Mouse (Mus musculus): ENCODE measurements around the gene Rasa2. TPM values are rescaled to one million over a fixed set of nuclear protein-coding genes. Genes with fewer than 3 reads are reported as not detected.

Rasa2 gene
- polyA plus RNA-seq, 1 experiment, result 1.2 TPM

DNA sequence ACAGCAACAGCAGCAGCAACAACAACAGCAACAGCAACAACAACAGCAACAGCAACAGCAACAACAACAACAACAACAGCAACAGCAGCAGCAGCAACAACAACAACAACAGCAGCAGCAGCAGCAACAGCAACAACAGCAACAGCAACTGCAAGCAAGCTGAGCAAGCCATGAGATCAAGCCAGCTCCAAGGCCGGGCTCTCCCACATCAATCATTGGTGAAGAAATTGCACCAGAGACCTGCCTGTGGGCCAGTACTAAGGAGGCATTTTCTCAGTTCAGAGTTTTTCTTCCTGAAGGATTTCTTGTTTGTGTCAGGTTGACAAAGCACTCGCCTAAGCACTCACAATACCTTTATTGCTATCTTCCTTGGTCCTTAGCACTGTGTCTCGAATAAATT is 114.6 kb downstream of the Rasa2 start:
- Histone ChIP-seq H3K79me2 (ENCODE audit: control insufficient read depth, insufficient read depth) (no peaks in the 10 kb centered on the region), H3K36me3 (ENCODE audit: control insufficient read depth, insufficient read depth) (no peaks in the 10 kb centered on the region)
- TF ChIP-seq POLR2A (IDR thresholded peaks at IDR 0.05; ENCODE audit: insufficient read length, low read depth) (no peak), MYOD1 (IDR thresholded peaks at IDR 0.05; ENCODE audit: control insufficient read depth in 1 of 3, insufficient read length in 2 of 3, low read depth in 2 of 3) (no peak), TCF3 (IDR thresholded peaks at IDR 0.05; ENCODE audit: insufficient read length, low read depth) (no peak), MAX (IDR thresholded peaks at IDR 0.05; ENCODE audit: low read depth) (no peak), USF1 (IDR thresholded peaks at IDR 0.05; ENCODE audit: low read depth) (no peak), TCF12 (IDR thresholded peaks at IDR 0.05; ENCODE audit: insufficient read depth, poor library complexity, severe bottlenecking) (no peak), MYOG (IDR thresholded peaks at IDR 0.05; ENCODE audit: control insufficient read depth in 1 of 3, insufficient read depth in 1 of 3, insufficient read length in 2 of 3, low read depth in 2 of 3) (no peak), E2F4 (IDR thresholded peaks at IDR 0.05; ENCODE audit: insufficient read depth) (no peak), POLR2AphosphoS2 (IDR thresholded peaks at IDR 0.05; ENCODE audit: insufficient read length, low read depth) (no peak), REST (IDR thresholded peaks at IDR 0.05; ENCODE audit: insufficient read depth, insufficient read length) (no peak), SRF (IDR thresholded peaks at IDR 0.05; ENCODE audit: control insufficient read depth, insufficient read length, low read depth) (no peak), CEBPB (IDR thresholded peaks at IDR 0.05; ENCODE audit: insufficient read depth, poor library complexity, severe bottlenecking) (no peak)

GRCm38 (mm10) chr9:96515737-96516136 is 115.7 kb downstream of the Rasa2 start:
- Histone ChIP-seq H3K79me2 (ENCODE audit: control insufficient read depth, insufficient read depth) (no peaks in the 10 kb centered on the region), H3ac (ENCODE audit: control insufficient read depth, insufficient read length) (no peak overlapping the region), H3K27me3 (ENCODE audit: control insufficient read depth, insufficient read depth, insufficient read length) (no peaks in the 10 kb centered on the region), H3K4me2 (ENCODE audit: low read depth) (no peak overlapping the region), H3K36me3 (ENCODE audit: control insufficient read depth, insufficient read depth) (no peaks in the 10 kb centered on the region), H3K4me3 (no peak overlapping the region)
- TF ChIP-seq MYOD1 (IDR thresholded peaks at IDR 0.05; ENCODE audit: control insufficient read depth in 1 of 3, insufficient read length in 2 of 3, low read depth in 2 of 3), result peak in 1 of 3 experiments; percentile 3
- no peak for TF ChIP-seq MYOG (IDR thresholded peaks at IDR 0.05; ENCODE audit: control insufficient read depth in 1 of 3, insufficient read depth in 1 of 3, insufficient read length in 2 of 3, low read depth in 2 of 3)

More for the DNA sequence above, 114.6 kb downstream of the Rasa2 start:
- Histone ChIP-seq H3K4me3 (no peak overlapping the region), H3ac (ENCODE audit: control insufficient read depth, insufficient read length) (no peak overlapping the region), H3K27me3 (ENCODE audit: control insufficient read depth, insufficient read depth, insufficient read length) (no peaks in the 10 kb centered on the region), H3K4me2 (ENCODE audit: low read depth) (no peak overlapping the region)

- no peaks in the 10 kb centered on the region for H3K79me2 ChIP-seq (ENCODE audit: control insufficient read depth, insufficient read depth)
- no peak overlapping the region for H3ac ChIP-seq (ENCODE audit: control insufficient read depth, insufficient read length)
- no peak overlapping the region for H3K4me3 ChIP-seq
- H3K36me3 ChIP-seq (ENCODE audit: control insufficient read depth, insufficient read depth), result no peaks in the 10 kb centered on the region
- no peaks in the 10 kb centered on the region for H3K27me3 ChIP-seq (ENCODE audit: control insufficient read depth, insufficient read depth, insufficient read length)
- H3K4me2 ChIP-seq (ENCODE audit: low read depth), result no peak overlapping the region
- no peak for TF ChIP-seq CEBPB (IDR thresholded peaks at IDR 0.05; ENCODE audit: insufficient read depth, poor library complexity, severe bottlenecking)
- no peak for TF ChIP-seq MAX (IDR thresholded peaks at IDR 0.05; ENCODE audit: low read depth)
- TF ChIP-seq SRF (IDR thresholded peaks at IDR 0.05; ENCODE audit: control insufficient read depth, insufficient read length, low read depth), result no peak
- no peak for TF ChIP-seq TCF3 (IDR thresholded peaks at IDR 0.05; ENCODE audit: insufficient read length, low read depth)
- no peak for TF ChIP-seq TCF12 (IDR thresholded peaks at IDR 0.05; ENCODE audit: insufficient read depth, poor library complexity, severe bottlenecking)
- no peak for TF ChIP-seq REST (IDR thresholded peaks at IDR 0.05; ENCODE audit: insufficient read depth, insufficient read length)
- TF ChIP-seq POLR2A (IDR thresholded peaks at IDR 0.05; ENCODE audit: insufficient read length, low read depth), result no peak
- no peak for TF ChIP-seq MYOG (IDR thresholded peaks at IDR 0.05; ENCODE audit: control insufficient read depth in 1 of 3, insufficient read depth in 1 of 3, insufficient read length in 2 of 3, low read depth in 2 of 3)
- no peak for TF ChIP-seq E2F4 (IDR thresholded peaks at IDR 0.05; ENCODE audit: insufficient read depth)
- TF ChIP-seq MYOD1 (IDR thresholded peaks at IDR 0.05; ENCODE audit: control insufficient read depth in 1 of 3, insufficient read length in 2 of 3, low read depth in 2 of 3), result no peak
- no peak for TF ChIP-seq USF1 (IDR thresholded peaks at IDR 0.05; ENCODE audit: low read depth)
- no peak for TF ChIP-seq POLR2AphosphoS2 (IDR thresholded peaks at IDR 0.05; ENCODE audit: insufficient read length, low read depth)
Observed at GRCm38 (mm10) chr9:96514278-96514677, 117.1 kb downstream of the Rasa2 start.

- TF ChIP-seq POLR2AphosphoS2 (IDR thresholded peaks at IDR 0.05; ENCODE audit: insufficient read length, low read depth), result no peak
- no peak for TF ChIP-seq TCF12 (IDR thresholded peaks at IDR 0.05; ENCODE audit: insufficient read depth, poor library complexity, severe bottlenecking)
- no peak for TF ChIP-seq USF1 (IDR thresholded peaks at IDR 0.05; ENCODE audit: low read depth)
- no peak for TF ChIP-seq MYOG (IDR thresholded peaks at IDR 0.05; ENCODE audit: control insufficient read depth in 1 of 3, insufficient read depth in 1 of 3, insufficient read length in 2 of 3, low read depth in 2 of 3)
- TF ChIP-seq E2F4 (IDR thresholded peaks at IDR 0.05; ENCODE audit: insufficient read depth), result no peak
- TF ChIP-seq MAX (IDR thresholded peaks at IDR 0.05; ENCODE audit: low read depth), result no peak
- TF ChIP-seq POLR2A (IDR thresholded peaks at IDR 0.05; ENCODE audit: insufficient read length, low read depth), result no peak
- TF ChIP-seq REST (IDR thresholded peaks at IDR 0.05; ENCODE audit: insufficient read depth, insufficient read length), result no peak
- no peak for TF ChIP-seq SRF (IDR thresholded peaks at IDR 0.05; ENCODE audit: control insufficient read depth, insufficient read length, low read depth)
- no peak for TF ChIP-seq CEBPB (IDR thresholded peaks at IDR 0.05; ENCODE audit: insufficient read depth, poor library complexity, severe bottlenecking)
- no peak for TF ChIP-seq MYOD1 (IDR thresholded peaks at IDR 0.05; ENCODE audit: control insufficient read depth in 1 of 3, insufficient read length in 2 of 3, low read depth in 2 of 3)
- TF ChIP-seq TCF3 (IDR thresholded peaks at IDR 0.05; ENCODE audit: insufficient read length, low read depth), result no peak
- Histone ChIP-seq H3K4me2 (ENCODE audit: low read depth) (no peak overlapping the region), H3K27me3 (ENCODE audit: control insufficient read depth, insufficient read depth, insufficient read length) (peaks cover 5% of the 10 kb centered on the region), H3K4me3 (no peak overlapping the region), H3K79me2 (ENCODE audit: control insufficient read depth, insufficient read depth) (no peaks in the 10 kb centered on the region), H3ac (ENCODE audit: control insufficient read depth, insufficient read length) (no peak overlapping the region), H3K36me3 (ENCODE audit: control insufficient read depth, insufficient read depth) (no peaks in the 10 kb centered on the region)
Observed at GRCm38 (mm10) chr9:96506011-96506498, 125.4 kb downstream of the Rasa2 start.

DNA sequence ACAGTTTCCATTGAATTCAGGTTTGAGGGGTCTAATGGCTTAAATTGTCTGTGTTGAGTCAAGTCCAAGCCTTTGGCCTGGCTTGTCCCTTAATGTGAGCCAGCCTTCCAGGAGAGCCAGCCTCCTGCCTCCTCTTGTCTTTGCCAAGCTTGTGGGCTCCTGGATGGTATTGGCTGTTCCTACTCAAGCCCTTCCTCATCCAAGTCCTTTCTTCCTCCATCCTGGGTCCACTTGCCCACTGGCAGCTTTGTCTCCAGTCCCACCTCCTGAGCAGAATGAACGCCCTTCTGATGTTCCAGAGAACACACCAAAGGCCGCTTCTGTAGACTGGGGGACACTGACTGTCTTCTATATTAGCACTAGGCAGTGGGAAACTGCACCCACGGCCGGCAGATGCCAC is 126.3 kb downstream of the Rasa2 start:
- H3K4me2 ChIP-seq (ENCODE audit: low read depth), result no peak overlapping the region

More for the DNA sequence above, 126.3 kb downstream of the Rasa2 start:
- H3ac ChIP-seq (ENCODE audit: control insufficient read depth, insufficient read length), result no peak overlapping the region
- H3K79me2 ChIP-seq (ENCODE audit: control insufficient read depth, insufficient read depth), result no peaks in the 10 kb centered on the region
- TF ChIP-seq E2F4 (IDR thresholded peaks at IDR 0.05; ENCODE audit: insufficient read depth), result no peak
- TF ChIP-seq TCF3 (IDR thresholded peaks at IDR 0.05; ENCODE audit: insufficient read length, low read depth), result no peak
- no peak for TF ChIP-seq USF1 (IDR thresholded peaks at IDR 0.05; ENCODE audit: low read depth)
- TF ChIP-seq REST (IDR thresholded peaks at IDR 0.05; ENCODE audit: insufficient read depth, insufficient read length), result no peak
- no peak for TF ChIP-seq POLR2A (IDR thresholded peaks at IDR 0.05; ENCODE audit: insufficient read length, low read depth)
- no peak for TF ChIP-seq MYOG (IDR thresholded peaks at IDR 0.05; ENCODE audit: control insufficient read depth in 1 of 3, insufficient read depth in 1 of 3, insufficient read length in 2 of 3, low read depth in 2 of 3)
- TF ChIP-seq CEBPB (IDR thresholded peaks at IDR 0.05; ENCODE audit: insufficient read depth, poor library complexity, severe bottlenecking), result no peak
- no peak for TF ChIP-seq TCF12 (IDR thresholded peaks at IDR 0.05; ENCODE audit: insufficient read depth, poor library complexity, severe bottlenecking)
- TF ChIP-seq SRF (IDR thresholded peaks at IDR 0.05; ENCODE audit: control insufficient read depth, insufficient read length, low read depth), result no peak
- H3K4me3 ChIP-seq, result no peak overlapping the region
- no peaks in the 10 kb centered on the region for H3K36me3 ChIP-seq (ENCODE audit: control insufficient read depth, insufficient read depth)
- peaks cover 5% of the 10 kb centered on the region for H3K27me3 ChIP-seq (ENCODE audit: control insufficient read depth, insufficient read depth, insufficient read length)
